Comparison of ENCODE assay signal across 8 mouse cellular contexts in genomic region chr2:26227788-26228187, GRCm38 (mm10). TPM values are rescaled to one million over a fixed set of nuclear protein-coding genes. Genes with fewer than 3 reads are reported as not detected.
DNase-seq lines count a peak whose midpoint lies in the region; ATAC-seq and TF ChIP-seq lines count a peak whose summit lies in the region.

No protein-coding gene starts in this region.

- 57% methylated on average over 1 of the region's 1 CpGs for WGBS in embryonic facial prominence, embryonic 14.5 days
- 68% methylated on average over 1 of the region's 1 CpGs for WGBS in hindbrain, embryonic 16.5 days
- WGBS in midbrain, embryonic 13.5 days: 54% methylated on average over 1 of the region's 1 CpGs

- H3K27me3 ChIP-seq in embryonic facial prominence, embryonic 14.5 days (replicated peaks; ENCODE audit: control insufficient read depth, insufficient read depth, low read length): no peaks in the 10 kb centered on the region
- H3K27me3 ChIP-seq in hindbrain, embryonic 16.5 days (replicated peaks; ENCODE audit: control insufficient read depth, insufficient read depth, low read length): no peaks in the 10 kb centered on the region
- no peaks in the 10 kb centered on the region for H3K27me3 ChIP-seq in midbrain, embryonic 13.5 days

- no peak for TF ChIP-seq POLR2A in bone marrow macrophage, adult 2 months (IDR thresholded peaks at IDR 0.05; ENCODE audit: borderline replicate concordance, low read depth, low read length)

- no peak overlapping the region for H3K4me2 ChIP-seq in embryonic facial prominence, embryonic 14.5 days (ENCODE audit: low read depth, low read length)
- no peak overlapping the region for H3K4me2 ChIP-seq in hindbrain, embryonic 16.5 days (ENCODE audit: low read length)
- H3K4me2 ChIP-seq in midbrain, embryonic 13.5 days (replicated peaks): no peak overlapping the region

- no peaks in the 10 kb centered on the region for H3K9me3 ChIP-seq in embryonic facial prominence, embryonic 14.5 days (ENCODE audit: control insufficient read depth, low read length)
- H3K9me3 ChIP-seq in hindbrain, embryonic 16.5 days (ENCODE audit: control insufficient read depth, low read length): no peaks in the 10 kb centered on the region
- H3K9me3 ChIP-seq in midbrain, embryonic 13.5 days: no peaks in the 10 kb centered on the region

- TF ChIP-seq CTCF in bone marrow macrophage, adult 2 months (IDR thresholded peaks at IDR 0.05; ENCODE audit: low read depth, low read length): peak; percentile 51; the same call in 1 of the 2 replicates

- peak; percentile 79; the same call in 1 of the 2 replicates for ATAC-seq in embryonic facial prominence, embryonic 14.5 days (ENCODE audit: low read depth)
- ATAC-seq in hindbrain, embryonic 16.5 days: peak; percentile 84
- peak; percentile 83 for ATAC-seq in midbrain, embryonic 13.5 days

- DNase-seq in heart, adult 18-20 months: peak; percentile 43 to 60
- no peak for DNase-seq in heart, adult 11 months
- peak; percentile 86 for DNase-seq in embryonic facial prominence, embryonic 14.5 days (ENCODE audit: low spot score)
- DNase-seq in left cerebral cortex, postnatal 4 days: peak; percentile 39
- DNase-seq in thymus, postnatal 36 days: peak; percentile 27 to 40

- H3K4me1 ChIP-seq in bone marrow macrophage, adult 2 months (ENCODE audit: control insufficient read depth, insufficient read depth, low read length): peaks cover 21% of the 10 kb centered on the region
- no peaks in the 10 kb centered on the region for H3K4me1 ChIP-seq in embryonic facial prominence, embryonic 14.5 days (ENCODE audit: control insufficient read depth, insufficient read depth, low read length)
- H3K4me1 ChIP-seq in hindbrain, embryonic 16.5 days (ENCODE audit: control insufficient read depth, insufficient read depth, low read depth, low read length): no peaks in the 10 kb centered on the region
- no peaks in the 10 kb centered on the region for H3K4me1 ChIP-seq in midbrain, embryonic 13.5 days (replicated peaks)

- no peak overlapping the region for H3K9ac ChIP-seq in embryonic facial prominence, embryonic 14.5 days (ENCODE audit: low read depth, low read length)
- H3K9ac ChIP-seq in hindbrain, embryonic 16.5 days (ENCODE audit: low read depth, low read length): no peak overlapping the region
- H3K9ac ChIP-seq in midbrain, embryonic 13.5 days (replicated peaks): no peak overlapping the region

- peaks cover 16% of the 10 kb centered on the region; the same call in 1 of the 2 replicates for H3K36me3 ChIP-seq in embryonic facial prominence, embryonic 14.5 days (ENCODE audit: control insufficient read depth, insufficient read depth, low read length)
- 0 out of 2 replicates have a peak, but pooled peaks cover 8% of the 10 kb centered on the region for H3K36me3 ChIP-seq in hindbrain, embryonic 16.5 days (ENCODE audit: control insufficient read depth, insufficient read depth, low read length)
- peaks cover 40% of the 10 kb centered on the region for H3K36me3 ChIP-seq in midbrain, embryonic 13.5 days

- intact Hi-C loops in left cerebral cortex, postnatal 4 days (cut with DNase I): no loop called here

- no peak overlapping the region for H3K4me3 ChIP-seq in bone marrow macrophage, adult 2 months (ENCODE audit: insufficient read depth, low read length)
- no peak overlapping the region for H3K4me3 ChIP-seq in embryonic facial prominence, embryonic 14.5 days (ENCODE audit: low read depth, low read length)
- no peak overlapping the region for H3K4me3 ChIP-seq in hindbrain, embryonic 16.5 days (ENCODE audit: low read length)
- H3K4me3 ChIP-seq in midbrain, embryonic 13.5 days (replicated peaks): no peak overlapping the region

- no peak overlapping the region for H3K27ac ChIP-seq in bone marrow macrophage, adult 2 months (ENCODE audit: insufficient read depth, low read depth, low read length)
- H3K27ac ChIP-seq in embryonic facial prominence, embryonic 14.5 days (replicated peaks; ENCODE audit: low read depth, low read length): no peak overlapping the region
- no peak overlapping the region for H3K27ac ChIP-seq in hindbrain, embryonic 16.5 days (ENCODE audit: low read depth, low read length)
- no peak overlapping the region for H3K27ac ChIP-seq in midbrain, embryonic 13.5 days

RNA-seq across cellular contexts. Expression of gene Qsox2, which starts 9.5 kb away (rescaled TPM):
- 10 to 100 TPM; 13.8 TPM for total RNA-seq in heart, adult 18-20 months (2021)
- polyA plus RNA-seq in bone marrow macrophage, adult 2 months (2012; ENCODE audit: insufficient read depth, insufficient read length, missing spikeins): 4.2 and 5.6 TPM in 2 replicates
- polyA plus RNA-seq in embryonic facial prominence, embryonic 14.5 days (2014; fragmentation: Nextera tagmentation; extraction: Ambion mirVana): 17.2 and 18.4 TPM in 2 replicates
- 15.3 and 16.7 TPM in 2 replicates for polyA plus RNA-seq in hindbrain, embryonic 16.5 days (2015; fragmentation: Nextera tagmentation; extraction: Ambion mirVana)
- 10 to 100 TPM; 15.8 to 17.2 TPM for total RNA-seq in left cerebral cortex, postnatal 4 days (2021)
- polyA plus RNA-seq in midbrain, embryonic 13.5 days (2015; fragmentation: Nextera tagmentation; extraction: Ambion mirVana): 15.4 and 15.7 TPM in 2 replicates

RNA-seq across cellular contexts. Expression of gene Lhx3, which starts 19.7 kb away (rescaled TPM):
- not detected for total RNA-seq in heart, adult 18-20 months (2021)
- polyA plus RNA-seq in bone marrow macrophage, adult 2 months (2012; ENCODE audit: insufficient read depth, insufficient read length, missing spikeins): not detected in 2 replicates
- 1.2 and 1.4 TPM in 2 replicates for polyA plus RNA-seq in embryonic facial prominence, embryonic 14.5 days (2014; fragmentation: Nextera tagmentation; extraction: Ambion mirVana)
- 3.3 and 4.5 TPM in 2 replicates for polyA plus RNA-seq in hindbrain, embryonic 16.5 days (2015; fragmentation: Nextera tagmentation; extraction: Ambion mirVana)
- not detected for total RNA-seq in left cerebral cortex, postnatal 4 days (2021)
- polyA plus RNA-seq in midbrain, embryonic 13.5 days (2015; fragmentation: Nextera tagmentation; extraction: Ambion mirVana): 0.17 TPM in 1 of 2 replicates, not detected in the other
